Mouse (Mus musculus) thymus, postnatal 14 days (tissue): Measurements from ENCODE around the gene Slc22a12.
A peak's percentile ranks its signal among the peaks of the same experiment; 100 is the strongest.

Experiments used
- DNase-seq: peaks from one replicate; pipeline ENCODE4 v3.0.0; 2021

The Slc22a12 gene

GRCm38 (mm10) chr19:6513389-6514139 is 29.3 kb downstream of the Slc22a12 start:
- DNase-seq: no peak

GRCm38 (mm10) chr19:6510546-6510945 is 32.3 kb downstream of the Slc22a12 start:
- DNase-seq: no peak

GRCm38 (mm10) chr19:6509881-6510280 is 33.0 kb downstream of the Slc22a12 start:
- no peak for DNase-seq

GRCm38 (mm10) chr19:6507393-6507792 is 35.4 kb downstream of the Slc22a12 start:
- DNase-seq: no peak

GRCm38 (mm10) chr19:6504656-6505045 is 38.2 kb downstream of the Slc22a12 start:
- no peak for DNase-seq

- no peak for DNase-seq
These were observed 38.7 kb downstream of the Slc22a12 start for GRCm38 (mm10) chr19:6503926-6504655.

- DNase-seq: peak; percentile 19
These were observed 40.1 kb downstream of the Slc22a12 start for GRCm38 (mm10) chr19:6502543-6503319.

- peak; percentile 45 for DNase-seq
These were observed 40.7 kb downstream of the Slc22a12 start for GRCm38 (mm10) chr19:6502035-6502541.

GRCm38 (mm10) chr19:6500636-6501025 is 42.2 kb downstream of the Slc22a12 start:
- DNase-seq: no peak

- DNase-seq: no peak
These were observed 42.8 kb downstream of the Slc22a12 start for GRCm38 (mm10) chr19:6499860-6500635.

- DNase-seq: no peak
These were observed 44.3 kb downstream of the Slc22a12 start for GRCm38 (mm10) chr19:6498350-6499131.

GRCm38 (mm10) chr19:6497803-6498202 is 45.0 kb downstream of the Slc22a12 start:
- DNase-seq: no peak

GRCm38 (mm10) chr19:6497150-6497801 is 45.6 kb downstream of the Slc22a12 start:
- no peak for DNase-seq

- DNase-seq: no peak
These were observed 46.2 kb downstream of the Slc22a12 start for GRCm38 (mm10) chr19:6496462-6497149.

- no peak for DNase-seq
These were observed 47.1 kb downstream of the Slc22a12 start for GRCm38 (mm10) chr19:6495714-6496113.

GRCm38 (mm10) chr19:6494504-6495170 is 48.2 kb downstream of the Slc22a12 start:
- DNase-seq: no peak

- no peak for DNase-seq
These were observed 48.8 kb downstream of the Slc22a12 start for GRCm38 (mm10) chr19:6494032-6494431.

GRCm38 (mm10) chr19:6493219-6493618 is 49.6 kb downstream of the Slc22a12 start:
- no peak for DNase-seq

GRCm38 (mm10) chr19:6492124-6492523 is 50.7 kb downstream of the Slc22a12 start:
- DNase-seq: peak; percentile 30

GRCm38 (mm10) chr19:6491538-6491937 is 51.3 kb downstream of the Slc22a12 start:
- DNase-seq: no peak
